8 mouse cellular contexts compared by ENCODE assay signal in the genomic region with DNA sequence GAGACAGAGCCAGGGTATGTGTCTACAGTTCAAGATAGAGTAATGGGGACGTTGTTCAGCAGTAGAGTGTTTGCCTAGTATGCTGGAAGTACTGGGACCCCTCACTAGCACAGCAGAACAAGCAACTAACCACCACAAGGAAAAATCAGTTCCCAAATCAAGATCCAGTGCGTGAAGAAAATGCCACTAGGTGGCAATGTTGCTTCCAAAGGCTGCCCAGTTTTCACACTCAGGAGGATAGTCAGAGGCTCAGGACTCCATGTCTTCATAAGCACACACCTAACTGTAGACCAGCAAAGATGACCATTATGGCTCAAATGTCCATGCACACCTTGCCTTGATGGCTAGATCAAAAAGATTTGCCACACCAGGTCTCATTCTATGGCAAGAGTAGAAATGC.
DNase-seq lines count a peak whose midpoint lies in the region; TF ChIP-seq lines count a peak whose summit lies in the region.

No protein-coding gene starts in this region.

- intact Hi-C loops in left cerebral cortex, adult 2 months (cut with DNase I), result no loop called here

- WGBS in large intestine, adult 2 months, result 21% methylated on average over 2 of the region's 2 CpGs

- DNase-seq in cerebellum, adult 18-20 months, result peak; percentile 26 to 34
- no peak for DNase-seq in cerebellum, adult 8-10 months
- no peak for DNase-seq in left cerebral cortex, adult 2 months (ENCODE audit: extremely low spot score in 1 of 2, low spot score in 2 of 2)
- DNase-seq in left cerebral cortex, adult 8-10 months (ENCODE audit: low spot score in 2 of 2), result no peak
- peak; percentile 65 for DNase-seq in ZHBTc4 (ENCODE audit: low read depth, low spot score)
- DNase-seq in large intestine, adult 2 months (ENCODE audit: low read depth, low spot score), result peak; percentile 29
- no peak for DNase-seq in gastrocnemius, adult 18-20 months (ENCODE audit: low spot score)
- DNase-seq in urinary bladder, postnatal 36 days (ENCODE audit: low spot score in 2 of 2), result no peak

- peak; percentile 76 for TF ChIP-seq CTCF in left cerebral cortex, adult 2 months (IDR thresholded peaks at IDR 0.05)

- no peak overlapping the region for H3K27ac ChIP-seq in left cerebral cortex, adult 2 months

- H3K4me3 ChIP-seq in left cerebral cortex, adult 2 months, result no peak overlapping the region

Comparison
In these comparisons a context has a peak if more than half of its experiments do, and no peak if none do; other contexts are left out.
1. DNase-seq: peak in cerebellum, adult 18-20 months (2 of 2), ZHBTc4 (single experiment) and large intestine, adult 2 months (single experiment); none in cerebellum, adult 8-10 months (single experiment), left cerebral cortex, adult 2 months (0 of 2), left cerebral cortex, adult 8-10 months (0 of 2), gastrocnemius, adult 18-20 months (single experiment) and urinary bladder, postnatal 36 days (0 of 2).